Mouse (Mus musculus): ENCODE data around the gene Timm8b.

The Timm8b gene
- long read RNA-seq, experiment 1, transcript Timm8b-201 (2 exons, 518 nt) = major isoform, 188 of 189 reads
- long read RNA-seq, experiment 1, partial matches to known transcripts = 0 of 189 reads
- long read RNA-seq, experiment 1, other reads (novel, unspliced or antisense) = 1 of 189 reads
- long read RNA-seq, experiment 2, transcript Timm8b-201 (2 exons, 518 nt) = major isoform, 188 of 189 reads
- long read RNA-seq, experiment 2, partial matches to known transcripts = 0 of 189 reads
- long read RNA-seq, experiment 2, other reads (novel, unspliced or antisense) = 1 of 189 reads

DNA sequence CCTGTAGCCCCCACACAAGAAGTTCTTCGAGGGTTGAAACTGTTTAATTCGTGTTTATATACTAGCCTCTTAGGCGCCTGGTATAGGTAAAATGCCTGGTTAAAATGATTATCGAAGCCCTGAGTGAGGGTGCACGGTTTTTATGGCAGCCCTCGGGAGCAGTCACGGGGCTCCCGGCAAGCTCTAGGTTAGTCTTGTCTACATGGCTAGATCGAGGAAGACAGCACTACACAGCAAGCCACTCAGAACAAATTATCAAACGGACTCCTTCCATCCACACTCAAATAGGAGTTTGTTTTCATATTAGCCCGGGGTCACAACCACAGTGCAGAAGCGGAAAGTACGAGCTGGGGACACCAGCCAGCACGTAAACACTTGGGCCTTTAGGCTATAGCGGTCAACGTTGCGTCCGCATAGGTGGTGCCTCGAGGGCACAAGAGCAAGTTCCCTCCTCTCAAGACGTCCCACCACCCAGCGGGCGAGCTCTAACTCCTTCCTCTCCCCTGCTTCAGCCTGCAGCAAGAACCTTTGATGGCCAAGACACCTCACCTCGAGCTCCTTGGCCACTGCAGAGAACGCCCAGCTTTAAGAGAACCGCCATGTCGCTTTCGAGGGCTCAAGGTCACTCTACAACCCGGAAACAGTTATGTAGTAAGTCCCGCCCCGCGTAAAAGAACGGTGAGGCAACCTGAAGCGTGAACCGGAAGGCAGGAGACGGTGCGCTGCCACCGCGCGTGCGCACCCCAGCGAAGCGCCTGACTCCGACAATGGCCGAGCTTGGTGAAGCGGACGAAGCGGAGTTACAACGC lies at the start of gene Timm8b, which contains the start of gene Sdhd:
Timm8b (plus strand) TSS at position 722 of the 809 bp plus-strand sequence.
Sdhd (minus strand) TSS at position 624 of the 809 bp plus-strand sequence.
- intact Hi-C loops (cut with DNase I) = no loop called here

DNA sequence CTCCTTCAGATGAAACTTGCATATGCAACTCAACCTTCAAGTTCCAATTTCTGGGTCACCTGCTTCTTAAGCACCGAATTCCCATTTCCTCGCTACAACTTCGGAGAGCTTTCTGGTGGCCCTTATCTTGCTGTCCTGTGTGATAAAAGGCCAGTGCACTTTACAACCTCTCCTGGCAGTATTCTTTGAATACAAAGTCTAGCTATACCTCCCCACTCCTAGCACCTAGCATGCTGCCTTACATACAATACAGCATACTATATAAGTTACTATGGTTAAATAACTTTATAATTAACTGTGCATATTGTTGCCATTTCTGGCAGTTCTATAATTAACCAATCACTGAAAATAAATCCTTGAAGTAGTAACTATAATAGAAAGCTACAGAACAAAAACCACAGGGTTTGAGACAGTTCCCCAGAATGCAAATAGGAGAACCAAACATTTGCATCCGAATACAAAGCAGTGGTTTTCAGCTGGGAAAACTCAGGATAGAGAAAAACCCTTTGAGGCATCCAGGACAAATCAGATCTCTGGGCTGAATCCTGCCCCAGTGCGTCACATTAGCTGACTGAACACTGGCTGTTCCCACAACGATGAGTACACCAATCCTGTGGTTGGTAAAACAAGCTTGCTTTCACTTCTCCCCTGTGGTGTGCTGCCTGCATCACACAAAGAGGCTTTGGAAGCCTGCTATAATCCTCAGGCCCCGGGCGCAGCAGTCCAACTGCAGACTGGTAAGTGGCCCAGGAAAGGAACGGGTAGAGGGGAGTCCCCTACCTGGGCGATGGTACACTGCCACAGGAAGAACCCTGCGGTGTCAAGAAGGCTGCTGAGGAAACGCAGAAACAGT lies 49.2 kb upstream of the Timm8b start, which contains the start of gene Il18:
Il18 (plus strand) TSS at position 587 of the 853 bp plus-strand sequence.
- intact Hi-C loops (cut with DNase I) = no loop called here

DNA sequence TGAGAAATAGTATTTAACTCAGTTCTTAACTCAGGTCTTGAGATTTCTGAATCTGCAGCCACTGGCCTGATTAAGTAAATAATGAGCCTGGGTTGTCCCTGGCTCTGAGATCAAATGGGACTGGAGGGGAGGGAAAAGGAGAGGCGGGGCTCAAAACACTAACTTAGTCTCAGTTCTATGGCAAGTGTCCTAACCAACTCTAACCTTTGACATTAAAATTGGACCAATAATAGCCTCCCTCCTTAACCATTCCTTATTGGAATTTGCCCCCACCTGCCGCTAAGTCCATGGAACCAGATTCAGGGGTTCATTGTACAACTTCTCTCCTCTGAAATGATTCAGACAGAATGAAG lies 48.6 kb upstream of the Timm8b start, which contains the start of gene Bco2:
Bco2 (minus strand) TSS at position 88 of the 353 bp plus-strand sequence.
- intact Hi-C loops (cut with DNase I) = no loop called here

DNA sequence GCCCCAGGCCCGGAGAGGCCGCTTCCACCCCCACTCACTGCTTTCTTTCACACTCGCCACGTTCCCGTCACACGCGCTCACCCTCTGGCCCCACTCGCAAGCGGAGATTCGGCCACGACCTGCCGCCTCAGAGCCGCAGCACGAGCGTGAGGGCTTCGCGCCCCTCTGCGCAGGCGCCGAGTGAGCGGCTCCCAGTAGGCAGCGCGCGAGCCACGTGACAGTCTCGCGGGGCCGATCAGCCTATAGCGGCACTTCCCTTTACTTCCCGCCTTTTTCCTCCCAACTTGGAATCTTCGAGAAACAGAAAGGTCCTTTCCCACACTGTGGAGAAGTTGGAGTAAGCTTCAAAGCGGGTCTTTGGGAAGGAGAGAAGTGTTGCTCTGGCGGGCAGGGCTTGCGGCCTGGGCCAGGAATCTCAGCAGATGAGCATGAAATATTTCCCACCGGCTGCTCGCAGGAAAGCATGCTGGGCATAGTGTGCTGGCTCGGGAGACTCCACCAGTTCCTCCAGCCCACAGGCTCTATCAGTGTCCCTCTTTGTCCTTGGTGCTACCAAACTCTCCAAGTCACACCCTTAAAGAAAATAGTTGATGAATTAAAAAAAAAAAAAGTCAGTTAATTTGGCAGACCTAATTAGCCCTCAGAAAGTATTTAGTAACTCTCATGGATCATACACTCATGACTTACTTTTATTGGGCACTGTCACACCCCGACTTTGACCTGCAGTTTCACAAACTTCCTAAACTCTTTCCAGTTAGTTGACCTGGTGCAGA lies 42.4 kb upstream of the Timm8b start, which contains the start of gene Tex12:
Tex12 (minus strand) TSS at position 181 of the 773 bp plus-strand sequence.
- intact Hi-C loops (cut with DNase I) = no loop called here

DNA sequence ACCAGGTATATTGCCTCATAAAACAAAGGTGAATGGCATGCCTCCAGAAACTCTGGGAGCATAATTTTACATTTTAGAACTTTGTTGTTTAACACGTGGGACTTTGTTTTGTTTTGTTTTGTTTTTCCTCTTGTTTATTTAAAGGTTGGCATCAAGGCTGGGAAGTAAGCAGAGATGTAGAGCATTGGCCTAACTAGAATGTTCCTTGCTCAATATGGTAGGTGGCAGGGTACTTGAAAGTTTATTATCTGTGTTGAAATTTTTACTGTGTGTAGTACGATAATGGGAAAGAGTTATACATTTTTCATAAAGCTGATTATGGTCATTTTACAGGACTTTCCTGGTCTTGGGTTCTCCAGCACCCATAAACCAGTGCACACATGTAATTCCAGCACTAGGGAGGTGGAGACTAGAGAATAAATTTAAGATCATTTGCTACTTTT lies 41.8 kb upstream of the Timm8b start:
- intact Hi-C loops (cut with DNase I) = no loop called here

DNA sequence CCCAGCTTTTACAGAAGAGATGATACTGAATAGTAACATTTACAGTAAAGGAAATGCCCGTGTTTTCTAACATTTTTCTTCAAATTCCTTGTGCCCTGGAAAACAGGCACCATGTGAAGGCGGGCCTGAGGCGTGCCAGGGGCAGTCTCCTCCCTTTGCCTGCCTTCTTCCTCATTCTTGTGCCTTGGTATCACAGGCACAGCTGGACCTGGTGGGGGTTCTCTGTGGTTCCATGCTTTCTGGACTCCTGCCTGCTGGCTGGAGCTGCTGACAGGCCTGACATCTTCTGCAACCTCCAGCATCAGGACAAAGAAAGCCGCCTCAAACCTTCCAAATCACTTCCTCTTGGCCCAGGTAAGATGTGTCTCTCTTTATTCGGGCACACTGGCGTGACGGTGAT lies 38.5 kb upstream of the Timm8b start:
- intact Hi-C loops (cut with DNase I) = no loop called here

DNA sequence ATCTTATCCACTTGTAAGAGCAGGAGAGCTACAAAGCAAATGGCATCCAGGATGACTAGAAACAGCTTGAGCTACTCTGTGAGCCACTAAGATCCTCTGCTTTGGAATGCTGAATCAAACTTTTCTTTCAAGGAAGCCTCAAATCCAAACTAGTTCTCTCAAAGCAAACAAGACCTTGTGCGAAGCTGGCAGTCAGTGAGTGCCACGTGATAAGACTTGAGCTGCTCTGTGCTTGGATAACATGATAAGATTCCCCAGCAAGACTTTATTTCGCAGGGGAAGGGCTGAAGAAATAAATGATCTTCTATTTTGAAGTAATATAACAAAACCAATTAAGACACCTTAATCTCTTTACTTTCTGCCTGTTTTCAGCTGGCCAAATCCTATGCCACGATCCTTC lies 37.8 kb upstream of the Timm8b start:
- intact Hi-C loops (cut with DNase I) = no loop called here

DNA sequence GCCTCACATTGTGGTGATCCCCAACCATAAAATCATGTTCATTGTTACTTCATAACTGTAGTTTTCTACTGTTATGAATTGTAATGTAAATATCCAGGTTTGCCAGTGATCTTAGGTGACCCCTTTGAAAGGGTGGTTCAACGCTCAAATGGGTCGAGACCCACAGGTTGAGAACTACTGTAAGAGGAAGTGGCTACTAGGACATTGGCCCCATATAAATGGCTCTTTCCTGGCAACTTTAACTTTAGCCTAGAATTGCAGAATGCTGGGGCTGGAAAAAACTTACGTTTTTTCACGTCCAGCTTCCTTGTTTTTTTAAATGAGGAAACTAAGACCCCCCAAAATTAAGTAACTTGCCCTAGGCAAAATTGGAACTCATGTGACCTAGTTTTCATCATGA lies 36.3 kb upstream of the Timm8b start:
- intact Hi-C loops (cut with DNase I) = no loop called here

DNA sequence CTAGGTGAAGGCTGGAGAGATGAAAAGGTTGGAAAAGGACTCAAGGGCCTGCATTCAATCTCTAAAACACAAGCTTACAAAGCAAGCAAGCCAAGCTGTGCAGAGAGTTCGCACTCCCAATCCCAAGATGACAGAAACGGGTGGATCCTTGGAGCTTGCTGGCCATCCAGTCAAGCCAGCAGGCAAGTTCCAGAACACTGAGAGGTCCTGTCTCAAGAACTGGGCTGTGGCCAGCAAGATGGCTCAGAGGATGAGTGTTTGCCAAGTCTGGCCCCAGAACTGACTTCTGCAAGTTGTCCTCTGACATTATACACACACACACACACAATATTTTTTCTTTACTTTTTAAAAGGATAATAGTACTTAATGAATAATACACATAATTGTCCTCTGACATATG lies 35.8 kb upstream of the Timm8b start:
- intact Hi-C loops (cut with DNase I) = no loop called here

DNA sequence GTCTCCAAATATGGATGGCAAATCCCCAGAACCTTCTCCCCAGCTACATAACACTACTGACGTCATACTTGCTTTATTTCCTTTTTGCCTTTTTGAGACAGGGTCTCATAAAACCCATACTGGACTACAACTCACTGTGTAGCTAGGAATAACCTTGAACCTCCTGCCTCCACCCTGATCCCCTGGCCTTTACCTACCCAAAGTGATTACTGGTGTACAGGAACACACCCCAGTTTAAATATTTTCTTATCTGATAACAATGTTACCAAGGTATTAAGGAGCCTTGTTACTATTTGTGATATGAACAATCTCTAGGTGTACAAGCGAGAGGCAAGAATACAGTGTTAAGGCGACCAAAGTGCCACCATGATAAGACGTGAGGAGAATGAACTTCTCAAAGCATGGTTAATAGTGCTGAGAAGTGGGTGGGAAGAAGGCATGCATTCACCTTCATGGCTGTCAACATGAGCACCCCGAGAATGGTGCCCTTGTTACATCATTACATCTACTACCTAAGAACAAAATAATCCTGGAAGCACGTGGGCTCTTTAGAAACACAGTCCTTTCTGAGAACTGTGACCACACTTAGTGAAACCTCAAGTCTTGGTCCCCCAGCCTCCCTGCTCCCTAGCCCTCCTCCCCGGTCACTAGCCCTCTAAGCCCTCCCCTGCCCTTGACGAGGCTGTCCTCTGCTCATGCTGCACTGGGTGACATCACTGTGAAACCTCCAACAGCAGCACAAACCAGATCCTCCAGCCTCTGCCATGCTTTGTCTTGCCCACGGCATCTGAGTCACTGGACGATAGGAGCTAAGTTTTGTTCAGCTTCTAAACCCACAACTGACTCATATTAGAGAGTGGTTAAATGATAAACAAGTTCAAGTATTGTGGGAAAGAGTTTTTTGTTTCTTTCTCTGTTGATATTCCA lies 33.8 kb upstream of the Timm8b start:
- intact Hi-C loops (cut with DNase I) = no loop called here

DNA sequence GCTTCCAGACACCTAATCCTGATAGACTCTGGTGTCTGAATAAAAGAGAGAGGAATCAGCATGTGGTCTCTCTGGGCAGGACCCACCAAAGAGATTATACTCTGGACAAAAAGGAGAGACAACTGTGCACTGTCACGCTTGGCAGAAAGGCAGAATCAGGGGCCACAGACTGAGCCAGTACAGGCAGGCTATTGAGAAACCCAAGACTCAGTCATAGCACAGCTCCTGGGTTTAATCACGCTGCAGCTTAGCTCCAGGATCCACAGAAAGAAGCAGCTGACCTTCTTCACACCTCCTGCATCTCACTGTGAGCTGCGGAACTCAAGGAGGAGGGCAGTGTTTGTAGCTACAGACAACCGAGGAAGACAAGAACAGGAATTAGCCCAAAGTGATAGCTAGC lies 23.3 kb upstream of the Timm8b start:
- intact Hi-C loops (cut with DNase I) = no loop called here

DNA sequence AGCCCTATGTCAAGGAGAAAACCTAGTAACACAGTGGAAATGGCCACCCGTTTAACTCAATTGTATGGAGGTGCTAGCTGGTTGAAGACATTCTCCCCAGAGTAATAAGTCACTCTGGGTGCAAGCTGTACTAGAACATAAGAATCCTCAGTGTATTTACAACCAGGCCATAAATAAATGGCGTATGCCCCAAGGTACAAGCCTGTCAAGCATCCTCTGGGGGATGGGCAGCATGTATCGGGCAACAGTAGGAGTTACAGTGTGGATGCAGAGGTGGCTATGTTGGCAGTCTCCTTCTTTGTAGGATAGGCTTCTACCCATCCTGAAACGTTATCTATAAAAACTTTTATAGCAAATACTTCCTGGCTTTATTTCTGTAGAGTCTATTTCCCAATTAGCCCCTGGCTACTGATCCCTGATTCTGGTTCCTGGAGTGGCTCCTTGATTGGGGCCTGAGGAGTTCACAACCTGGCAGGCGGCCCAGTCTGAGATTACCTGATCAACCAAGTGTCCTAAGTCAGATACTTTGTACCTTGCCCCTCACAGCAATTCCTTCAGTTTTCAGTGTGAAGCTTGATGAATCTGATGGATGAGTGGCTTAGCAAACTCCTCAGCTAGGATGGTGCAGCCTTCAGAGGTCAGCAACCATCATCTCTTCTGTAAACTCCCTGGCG lies 18.4 kb upstream of the Timm8b start:
- intact Hi-C loops (cut with DNase I) = no loop called here

DNA sequence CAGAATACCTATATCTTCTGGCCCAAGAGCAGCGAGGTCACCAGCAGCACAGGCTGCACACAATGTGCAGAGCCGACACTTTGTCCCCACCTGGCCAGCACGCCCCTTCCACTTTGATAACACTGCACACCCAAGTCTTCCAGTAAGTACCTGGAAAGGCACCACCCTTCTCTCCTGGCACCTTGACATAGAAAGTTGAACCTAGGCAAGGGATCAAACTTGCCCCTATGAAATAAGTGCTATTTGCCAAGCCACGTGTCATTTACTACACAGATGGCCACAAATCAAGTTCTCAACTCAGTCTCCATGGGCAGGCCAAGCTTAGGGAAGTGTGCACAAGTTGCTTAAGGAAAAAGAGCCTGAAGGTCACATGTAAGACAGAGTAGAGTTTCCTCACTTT lies 16.8 kb upstream of the Timm8b start:
- intact Hi-C loops (cut with DNase I) = no loop called here

DNA sequence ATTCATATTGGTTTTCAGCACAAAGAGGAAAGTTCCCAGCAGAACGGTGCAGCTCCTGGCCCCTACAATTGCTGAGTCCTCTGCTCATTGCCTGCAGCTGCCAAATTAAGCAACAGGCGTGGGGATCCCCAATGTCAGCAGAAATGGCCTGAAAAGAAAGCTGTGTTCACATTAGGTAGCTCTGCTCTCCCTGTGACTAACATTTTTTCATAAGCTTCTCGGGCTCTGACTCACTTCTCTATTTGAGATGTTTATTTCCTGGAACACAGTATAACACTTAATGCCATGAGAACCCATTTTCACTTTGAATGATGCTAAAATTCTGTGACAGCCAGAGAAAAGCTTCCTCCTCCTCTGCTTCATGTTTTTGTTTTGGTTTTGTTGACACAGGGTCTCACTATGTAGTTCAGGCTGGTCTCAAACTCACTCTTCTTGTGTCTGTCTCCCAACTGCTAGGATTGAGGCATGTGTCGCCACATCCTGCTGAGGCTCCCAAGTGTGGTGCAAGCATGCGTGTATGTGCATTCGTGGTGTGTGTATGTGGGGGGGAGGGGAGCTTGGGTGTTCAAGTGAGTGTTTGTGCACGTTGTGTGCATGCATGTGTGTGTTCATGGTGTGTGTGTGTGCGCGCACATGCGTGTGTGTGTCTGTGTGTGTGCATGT lies 12.7 kb upstream of the Timm8b start:
- intact Hi-C loops (cut with DNase I) = loop anchor here (10.0 kb wide), 1 partner anchor 146 kb away; no protein-coding TSS in a partner anchor

DNA sequence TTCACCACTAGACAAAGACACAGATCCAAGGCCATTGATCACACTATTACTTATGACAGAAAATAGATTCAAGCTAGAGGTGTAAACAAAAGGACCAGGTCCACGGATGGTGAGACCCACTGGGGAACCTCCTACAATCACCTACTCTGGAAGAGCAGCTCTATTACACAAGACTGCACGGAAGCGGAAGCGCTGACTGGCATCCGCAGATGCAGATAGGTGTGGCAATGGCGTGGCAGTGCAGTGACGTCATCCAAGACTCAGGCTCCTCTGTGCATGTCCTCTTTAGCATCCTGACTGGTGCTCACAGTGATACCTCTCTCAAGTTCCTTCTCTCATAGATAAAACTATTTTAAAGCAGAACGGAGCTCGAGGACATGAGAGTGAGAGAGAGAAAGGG lies 10.8 kb upstream of the Timm8b start:
- intact Hi-C loops (cut with DNase I) = loop anchor here (10.0 kb wide), 1 partner anchor 148 kb away; no protein-coding TSS in a partner anchor

DNA sequence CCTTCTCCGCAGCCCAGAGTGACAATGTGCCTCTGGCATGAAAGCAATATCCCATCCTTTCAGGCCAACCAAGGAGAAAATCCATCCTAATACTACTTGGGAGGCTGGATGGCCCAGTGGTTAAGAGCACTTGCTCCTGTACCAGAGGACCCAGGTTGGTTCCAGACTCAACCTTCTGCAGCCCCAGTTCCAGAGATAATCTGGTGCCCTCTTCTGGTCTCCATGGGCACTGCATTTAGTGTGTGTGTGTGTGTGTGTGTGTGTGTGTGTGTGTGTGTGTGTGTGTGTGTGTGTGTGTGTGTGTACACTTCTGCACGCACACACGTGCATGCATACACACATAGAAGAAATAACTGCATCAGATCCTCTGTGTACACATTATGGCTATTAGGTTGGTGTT lies 10.2 kb upstream of the Timm8b start:
- intact Hi-C loops (cut with DNase I) = loop anchor here (10.0 kb wide), 1 partner anchor 149 kb away; no protein-coding TSS in a partner anchor

DNA sequence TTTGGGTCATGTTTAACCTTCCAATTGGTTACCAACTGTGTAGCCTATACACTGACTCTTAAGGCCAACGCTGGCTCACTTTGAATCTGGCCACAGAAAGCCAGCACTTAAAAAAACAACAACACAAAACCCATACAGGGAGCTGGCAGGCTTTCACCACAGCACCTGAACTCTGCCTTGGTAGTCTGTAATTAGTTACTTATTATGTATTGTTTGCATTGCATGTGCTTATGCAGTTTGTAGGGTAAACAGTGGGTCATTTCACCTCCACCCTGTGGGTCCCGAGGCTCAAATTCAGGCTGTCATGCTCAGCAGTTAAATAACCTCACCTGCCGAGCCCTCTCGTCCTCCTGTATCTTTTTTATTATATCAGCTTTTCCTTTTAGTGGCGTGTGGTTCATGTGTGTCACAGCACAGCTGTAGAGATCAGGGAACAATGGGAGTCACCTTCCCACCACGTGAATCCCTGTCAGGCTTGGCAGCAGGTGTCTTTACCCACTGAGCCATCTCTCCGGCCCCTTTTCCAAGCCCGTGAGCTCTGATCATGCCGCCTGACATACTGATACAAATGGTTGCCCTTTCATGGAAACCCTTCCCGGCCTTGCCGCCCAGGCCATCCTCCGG lies 8.8 kb upstream of the Timm8b start:
- intact Hi-C loops (cut with DNase I) = loop anchor here (10.0 kb wide), 1 partner anchor 150 kb away; no protein-coding TSS in a partner anchor

DNA sequence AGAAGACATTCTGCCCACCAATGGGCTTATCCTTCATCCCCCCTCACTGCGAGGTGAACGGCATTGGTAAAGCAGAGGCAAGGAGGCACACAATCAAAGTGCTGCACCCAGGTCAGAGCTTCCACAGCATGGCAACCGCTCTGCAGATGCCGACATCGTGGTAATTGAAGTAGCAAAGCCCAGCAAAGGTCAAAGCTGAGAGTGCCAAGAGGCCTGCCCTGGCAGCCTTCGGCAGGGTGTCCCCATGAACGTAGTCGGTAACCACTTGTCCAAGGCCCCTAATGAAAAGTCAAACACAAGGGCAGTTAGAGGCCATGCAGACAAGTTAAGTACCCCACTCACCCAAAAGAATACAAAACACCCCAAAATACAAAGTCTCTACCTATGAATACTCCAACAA lies 6.7 kb upstream of the Timm8b start:
- intact Hi-C loops (cut with DNase I) = loop anchor here (10.0 kb wide), 1 partner anchor 152 kb away; no protein-coding TSS in a partner anchor

Data from adrenal gland (tissue).